Mouse (Mus musculus) thymus, adult 2 months (tissue): ENCODE measurements around the gene Kcmf1.

Source experiments
- CTCF ChIP-seq: fragments of 200-500 bp; IDR thresholded peaks from 2 replicates; pipeline ENCODE4 v1.5.1; 2012; ENCODE audit warnings: mild to moderate bottlenecking, control low read depth, low read length, moderate library complexity, borderline replicate concordance; ENCODE audit not compliant: control insufficient read depth, poor library complexity, insufficient read depth; ENCODE audit errors: extremely low read depth
- POLR2A ChIP-seq: fragments of 200-500 bp; IDR thresholded peaks from 2 replicates; pipeline ENCODE4 v1.6.1; 2012; ENCODE audit warnings: mild to moderate bottlenecking, low read length, control low read depth, moderate library complexity; ENCODE audit not compliant: control insufficient read depth, poor library complexity, insufficient read depth; ENCODE audit errors: extremely low read depth

- no peak for TF ChIP-seq POLR2A
- TF ChIP-seq CTCF: no peak
These were observed 70.9 kb downstream of the Kcmf1 start for GRCm38 (mm10) chr6:72828857-72829256.
